Mouse (Mus musculus) spleen, adult 10 weeks (tissue): ENCODE measurements around the gene Plin4. TPM values are rescaled to one million over a fixed set of nuclear protein-coding genes. Genes with fewer than 3 reads are reported as not detected.

Experiments
- polyA plus RNA-seq: library from polyadenylated mRNA; stranded (reverse); fragments of 350-450 nt; fragmentation: Illumina TruSeq; extraction: RNeasy Lipid Tissue Mini Kit (QIAGEN cat#74804); gene quantifications from one replicate; pipeline ENCODE4 v1.2.3, GENCODE M21; 2015; ENCODE audit warnings: low replicate concordance; ENCODE audit not compliant: insufficient read depth

The Plin4 gene
- polyA plus RNA-seq = 0.64 TPM

GRCm38 (mm10) chr17:56109219-56110051 lies at the start of gene Plin4:
Gene Plin4, minus strand, starts transcription at chr17:56109803.

GRCm38 (mm10) chr17:56139858-56140595 lies 30.4 kb upstream of the Plin4 start, which contains the start of gene Sema6b:
Gene Sema6b, minus strand, starts transcription at chr17:56140343.

GRCm38 (mm10) chr17:56121826-56122225 lies 12.2 kb upstream of the Plin4 start, which contains the start of gene Lrg1:
Gene Lrg1, minus strand, starts transcription at chr17:56122001.

DNA sequence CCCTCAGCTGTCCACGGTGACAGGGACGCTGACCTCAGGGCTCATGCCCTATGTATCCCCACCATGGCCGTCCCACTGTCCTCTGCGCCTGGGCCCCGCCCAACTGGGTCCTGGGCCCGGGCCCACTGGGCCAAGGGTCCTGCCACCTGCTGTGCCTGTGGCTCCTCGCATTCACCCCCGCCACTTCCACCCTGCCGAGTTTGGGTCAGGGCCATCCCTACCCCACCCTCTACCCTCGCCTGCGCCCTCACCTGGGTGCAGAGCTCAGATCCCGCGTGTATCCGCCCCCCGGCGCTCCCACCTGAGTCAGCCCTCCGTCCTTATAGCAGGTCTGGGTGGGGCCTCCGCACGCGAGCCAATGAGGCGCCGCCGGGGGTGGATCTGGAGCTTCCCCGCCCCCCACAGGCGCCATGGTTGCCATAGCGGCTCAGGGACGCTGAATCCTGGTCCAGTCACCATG lies 7.7 kb upstream of the Plin4 start, which contains the start of gene Plin5:
TSS of gene Plin5 (minus strand) at position 346 of the 460 bp plus-strand sequence.

GRCm38 (mm10) chr17:56078880-56079795 lies 30.5 kb downstream of the Plin4 start, which contains the start of gene Hdgfl2:
Gene Hdgfl2, plus strand, starts transcription at chr17:56079634.

DNA sequence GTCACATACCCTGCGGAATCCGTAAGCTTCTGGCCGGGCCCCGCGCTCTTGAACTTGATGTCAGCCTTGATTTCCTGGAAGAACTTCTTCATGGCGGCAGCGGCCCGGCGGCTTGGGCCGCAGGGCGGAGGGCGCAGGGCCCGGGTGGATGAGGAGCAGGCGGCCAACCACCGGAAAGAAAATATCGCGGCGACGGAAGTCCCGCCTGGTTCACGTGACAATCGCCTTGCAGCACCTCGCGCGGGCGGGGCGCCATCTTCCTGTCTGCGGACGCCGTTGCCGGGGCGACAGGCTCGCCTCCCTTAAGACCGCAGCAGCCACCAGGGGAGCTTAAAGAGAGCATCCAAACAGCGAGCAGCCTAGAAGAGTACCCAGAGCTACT lies 34.8 kb downstream of the Plin4 start, which contains the start of gene Ubxn6:
TSS of gene Ubxn6 (minus strand) at position 202 of the 382 bp plus-strand sequence.

Other genes starting within 250 kb of the Plin4 start
- 9.9 TPM for gene Zfp119a, start 230.9 kb downstream of the Plin4 start, polyA plus RNA-seq
- gene Zfp959, start 217.7 kb downstream of the Plin4 start, polyA plus RNA-seq = 42.3 TPM
- gene Zfp119b, start 160.3 kb downstream of the Plin4 start, polyA plus RNA-seq = 12.5 TPM
- 13.5 TPM for gene Ebi3, start 157.2 kb downstream of the Plin4 start, polyA plus RNA-seq
- 8.8 TPM for gene Yju2, start 150.7 kb downstream of the Plin4 start, polyA plus RNA-seq
- not detected for gene Shd, start 139.3 kb downstream of the Plin4 start, polyA plus RNA-seq
- gene Fsd1, start 123.3 kb downstream of the Plin4 start, polyA plus RNA-seq = not detected
- gene Stap2, start 104.2 kb downstream of the Plin4 start, polyA plus RNA-seq = 12.9 TPM
- 21.5 TPM for gene Mpnd, start 104.1 kb downstream of the Plin4 start, polyA plus RNA-seq
- 21.0 TPM for gene Sh3gl1, start 73.2 kb downstream of the Plin4 start, polyA plus RNA-seq
- gene Chaf1a, start 69.4 kb downstream of the Plin4 start, polyA plus RNA-seq = 5.2 TPM
- gene Ubxn6, start 34.8 kb downstream of the Plin4 start, polyA plus RNA-seq = 30.8 TPM
- gene Hdgfl2, start 30.2 kb downstream of the Plin4 start, polyA plus RNA-seq = 31.1 TPM
- 0.11 TPM for gene Plin5, start 7.8 kb upstream of the Plin4 start, polyA plus RNA-seq
- gene Lrg1, start 12.2 kb upstream of the Plin4 start, polyA plus RNA-seq = 2.1 TPM
- gene Sema6b, start 30.5 kb upstream of the Plin4 start, polyA plus RNA-seq = 0.68 TPM
- gene Tnfaip8l1, start 52.7 kb upstream of the Plin4 start, polyA plus RNA-seq = 4.4 TPM
- 20.5 TPM for gene Mydgf, start 74.1 kb upstream of the Plin4 start, polyA plus RNA-seq
- gene Dpp9, start 109.1 kb upstream of the Plin4 start, polyA plus RNA-seq = 9.1 TPM
- 16.3 TPM for gene Fem1a, start 147.0 kb upstream of the Plin4 start, polyA plus RNA-seq
- 9.6 TPM for gene Ticam1, start 167.0 kb upstream of the Plin4 start, polyA plus RNA-seq
- gene Plin3, start 183.1 kb upstream of the Plin4 start, polyA plus RNA-seq = 8.6 TPM
- gene Arrdc5, start 190.5 kb upstream of the Plin4 start, polyA plus RNA-seq = not detected
- gene Uhrf1, start 193.5 kb upstream of the Plin4 start, polyA plus RNA-seq = 15.7 TPM
- gene Kdm4b, start 216.3 kb upstream of the Plin4 start, polyA plus RNA-seq = 13.3 TPM